Mouse (Mus musculus) pancreas, adult 10 weeks (tissue): ENCODE data around the gene Bub1. TPM values are rescaled to one million over a fixed set of nuclear protein-coding genes. Genes with fewer than 3 reads are reported as not detected.

ENCODE experiments used
- polyA plus RNA-seq: library from polyadenylated mRNA; stranded (reverse); fragments of 350-450 nt; fragmentation: Illumina TruSeq; extraction: RNeasy Lipid Tissue Mini Kit (QIAGEN cat#74804); gene quantifications from one replicate; pipeline ENCODE4 v1.2.3, GENCODE M21; 2015; ENCODE audit warnings: low read depth, low replicate concordance; ENCODE audit not compliant: insufficient read depth

The Bub1 gene
- polyA plus RNA-seq = not detected

DNA sequence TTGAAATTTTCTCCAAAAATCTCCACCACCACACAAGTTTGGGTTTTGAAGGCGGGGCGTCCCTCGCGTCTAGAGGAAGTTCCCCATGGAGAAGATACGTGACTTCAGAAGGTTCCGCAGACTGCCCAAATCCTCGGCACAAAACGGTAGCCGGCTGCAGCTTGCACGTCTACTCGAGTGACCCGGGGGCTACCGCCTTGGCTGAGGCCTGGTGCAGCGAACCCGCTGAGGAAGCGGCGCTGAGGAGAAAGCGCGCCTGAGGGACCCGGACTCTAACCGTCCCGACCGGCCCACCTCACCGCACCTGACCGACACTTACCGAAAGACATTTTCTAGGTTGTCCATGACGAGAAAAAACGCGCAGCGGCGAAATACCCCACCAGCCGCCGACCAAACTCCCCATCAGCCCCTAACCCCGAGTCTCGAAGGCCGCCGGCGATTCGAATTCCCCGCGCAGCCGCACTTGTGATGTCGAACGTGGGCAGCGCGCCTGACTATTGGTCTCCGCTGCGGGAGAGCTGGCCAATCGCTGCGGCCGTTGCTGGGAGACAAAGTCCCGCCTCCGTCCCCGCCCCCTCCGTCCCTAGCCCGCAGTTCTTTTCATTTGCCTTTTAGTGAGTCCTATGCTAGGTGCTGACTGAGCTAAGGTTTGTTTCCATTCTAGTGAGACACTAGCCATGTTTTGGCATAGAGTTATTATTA lies at the start of gene Bub1:
Gene Bub1 (minus strand): TSS at position 465 of the 702 bp plus-strand sequence.

GRCm38 (mm10) chr2:127838576-127838975 lies 6.9 kb upstream of the Bub1 start, which contains the start of gene Acoxl:
Gene Acoxl (plus strand): TSS chr2:127838876.

GRCm38 (mm10) chr2:127791919-127792603 lies 39.6 kb downstream of the Bub1 start, which contains the start of gene Mtln:
Gene Mtln (minus strand): TSS chr2:127792488.

DNA sequence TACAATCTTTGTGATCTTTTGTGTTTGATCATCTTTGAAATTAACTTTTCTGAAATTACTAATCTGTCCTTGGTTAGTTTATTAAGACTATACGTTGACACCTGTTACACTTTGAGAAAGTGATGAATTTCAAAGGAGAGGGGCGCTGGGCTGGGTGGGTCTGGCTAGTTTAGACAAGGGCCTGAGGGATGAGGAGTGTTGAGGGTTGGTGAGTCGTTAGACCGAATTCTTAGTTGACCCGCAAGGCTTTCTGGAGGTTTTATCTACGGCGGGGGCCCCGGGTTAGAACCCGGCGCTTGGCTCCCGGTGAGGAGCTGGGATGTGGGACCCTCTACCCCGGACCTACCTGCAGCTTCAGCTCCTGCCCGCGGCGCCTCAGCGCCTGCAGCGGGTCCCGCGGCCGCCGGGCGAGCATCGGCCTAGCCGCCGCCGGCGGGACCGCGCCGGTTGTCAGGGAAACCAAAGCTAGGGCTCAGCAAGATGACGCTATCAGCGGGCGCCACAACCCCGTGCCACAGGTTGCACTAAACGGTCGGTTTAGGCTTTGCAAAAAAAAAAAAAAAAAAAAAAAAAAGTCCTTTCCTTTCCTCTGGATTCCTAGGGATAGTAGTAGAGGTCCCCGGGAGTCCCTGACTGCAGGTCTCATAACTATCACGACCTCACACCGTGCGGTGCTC lies 43.1 kb downstream of the Bub1 start, which contains the start of gene Nphp1:
Gene Nphp1 (minus strand): TSS at position 458 of the 677 bp plus-strand sequence.

Other genes starting within 250 kb of the Bub1 start
- 2.1 TPM for gene Zfp661, start 244.8 kb downstream of the Bub1 start, polyA plus RNA-seq
- 11.6 TPM for gene Mrps5, start 244.6 kb downstream of the Bub1 start, polyA plus RNA-seq
- 2.6 TPM for gene Mal, start 175.2 kb downstream of the Bub1 start, polyA plus RNA-seq
- gene Mall, start 101.9 kb downstream of the Bub1 start, polyA plus RNA-seq = 4.6 TPM
- 5.9 TPM for gene Nphp1, start 43.0 kb downstream of the Bub1 start, polyA plus RNA-seq
- 5.8 TPM for gene Mtln, start 39.4 kb downstream of the Bub1 start, polyA plus RNA-seq
- not detected for gene Acoxl, start 7.0 kb upstream of the Bub1 start, polyA plus RNA-seq